Mouse (Mus musculus): Measurements from ENCODE around the gene Gm44502. TPM values are rescaled to one million over a fixed set of nuclear protein-coding genes. Genes with fewer than 3 reads are reported as not detected.

Gm44502 gene
- polyA plus RNA-seq, 1 experiment from 2014 or later, result not detected

DNA sequence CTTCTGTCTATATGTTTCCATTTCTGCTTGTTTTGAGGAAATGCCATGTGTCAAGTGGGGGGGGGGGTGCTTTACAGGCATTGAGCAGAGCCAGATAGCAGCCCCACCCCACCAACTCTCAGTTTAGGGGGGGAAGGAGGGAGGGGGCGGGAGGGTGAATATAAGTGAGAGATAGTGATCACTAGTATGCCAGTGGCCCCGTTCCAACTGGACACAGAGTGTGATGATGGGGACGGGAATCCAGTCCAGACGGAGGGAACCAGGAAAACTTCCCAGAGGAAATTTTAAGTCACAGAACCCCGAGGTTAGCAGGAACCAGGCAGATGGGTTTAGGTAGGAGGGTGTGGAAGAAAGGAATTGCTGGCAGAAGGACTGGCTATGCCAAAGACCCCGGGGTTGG, 26.1 kb upstream of the Gm44502 start:
- no peak for ATAC-seq (ENCODE audit: low FRiP score, low TSS enrichment)
- Histone ChIP-seq H3K9me3 (ENCODE audit: low read length) (no peaks in the 10 kb centered on the region), H3K27me3 (ENCODE audit: insufficient read depth, low read length) (peaks cover 20% of the 10 kb centered on the region), H3K4me2 (replicated peaks; ENCODE audit: low read depth, low read length) (no peak overlapping the region), H3K4me3 (ENCODE audit: low read length) (no peak overlapping the region), H3K36me3 (ENCODE audit: insufficient read depth, low read length) (no peaks in the 10 kb centered on the region), H3K4me1 (ENCODE audit: insufficient read depth, low read length) (peaks cover 13% of the 10 kb centered on the region), H3K9ac (replicated peaks; ENCODE audit: low read length) (no peak overlapping the region), H3K27ac (ENCODE audit: low read length) (no peak overlapping the region)
- WGBS, result 68% methylated on average over 6 of the region's 6 CpGs

DNA sequence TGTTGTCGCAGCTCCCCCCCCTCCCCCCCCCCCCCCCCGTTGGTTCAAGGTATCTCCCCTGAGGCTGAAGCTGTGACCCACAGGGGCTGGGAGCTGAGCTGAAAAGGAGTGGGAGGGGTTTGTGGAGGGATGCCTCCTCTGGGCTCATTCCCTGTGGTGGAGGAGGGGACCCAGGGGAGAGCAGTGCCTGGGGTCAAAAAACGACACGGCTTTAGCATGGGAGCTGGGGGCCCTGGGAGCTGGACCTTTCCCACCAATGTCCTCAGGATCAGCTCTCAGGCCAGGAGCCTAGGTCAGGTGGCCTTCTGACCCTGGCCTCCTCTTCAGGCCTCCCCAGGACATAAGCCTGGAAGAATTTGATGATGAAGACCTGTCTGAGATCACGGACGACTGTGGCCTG, 25.4 kb upstream of the Gm44502 start:
- no peak for ATAC-seq (ENCODE audit: low FRiP score, low TSS enrichment)

DNA sequence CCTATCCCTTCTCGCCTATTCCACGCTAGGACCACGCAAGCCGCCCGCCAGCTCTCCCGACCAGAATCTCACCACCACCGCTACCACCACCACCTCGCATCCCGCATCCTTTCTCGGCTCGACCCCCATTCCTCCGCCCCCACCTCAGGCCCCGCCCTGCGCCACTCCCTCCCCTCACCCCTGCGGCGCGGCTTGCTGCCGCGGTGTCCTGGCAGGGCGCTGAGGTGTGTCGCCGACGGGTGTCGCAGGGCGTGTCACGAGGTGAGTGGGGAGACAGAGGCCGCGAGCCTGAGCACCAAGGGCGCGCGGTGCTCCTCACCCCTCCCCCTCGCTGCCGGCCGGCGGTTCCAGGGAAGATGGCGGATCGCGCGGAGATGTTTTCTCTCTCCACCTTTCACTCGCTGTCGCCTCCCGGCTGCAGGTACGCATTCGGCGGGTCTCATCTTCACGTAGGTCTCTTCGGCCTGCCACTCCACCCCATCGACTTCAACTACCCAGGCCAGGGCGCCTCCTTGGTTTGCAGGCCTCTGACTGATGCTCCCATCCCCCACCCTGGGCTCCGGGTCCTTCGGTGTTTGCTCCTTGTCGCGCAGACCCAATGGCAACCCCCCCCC, 24.5 kb upstream of the Gm44502 start, which contains the start of gene Mapk8ip2:
Gene Mapk8ip2, plus strand, starts transcription at position 49 of the 614 bp plus-strand sequence.
- Histone ChIP-seq H3K9ac (replicated peaks; ENCODE audit: low read length) (peak within 1 kb of the TSS; percentile 16; the same call in 1 of the 2 replicates), H3K4me2 (replicated peaks; ENCODE audit: low read depth, low read length) (peak within 1 kb of the TSS; percentile 89), H3K4me3 (ENCODE audit: low read length) (peak within 1 kb of the TSS; percentile 52), H3K36me3 (ENCODE audit: insufficient read depth, low read length) (no peaks in the 10 kb centered on the region), H3K4me1 (ENCODE audit: insufficient read depth, low read length) (peaks cover 13% of the 10 kb centered on the region), H3K9me3 (ENCODE audit: low read length) (no peaks in the 10 kb centered on the region), H3K27ac (ENCODE audit: low read length) (no peak within 1 kb of the TSS), H3K27me3 (ENCODE audit: insufficient read depth, low read length) (peaks cover 20% of the 10 kb centered on the region)
- ATAC-seq (ENCODE audit: low FRiP score, low TSS enrichment), result peak; percentile 65
- under 1% methylated on average over 51 of the region's 53 CpGs for WGBS

More for the DNA sequence above, 25.4 kb upstream of the Gm44502 start:
- no peak overlapping the region for H3K27ac ChIP-seq (ENCODE audit: low read length)
- peaks cover 13% of the 10 kb centered on the region for H3K4me1 ChIP-seq (ENCODE audit: insufficient read depth, low read length)
- H3K9ac ChIP-seq (replicated peaks; ENCODE audit: low read length), result no peak overlapping the region
- no peaks in the 10 kb centered on the region for H3K36me3 ChIP-seq (ENCODE audit: insufficient read depth, low read length)
- no peak overlapping the region for H3K4me2 ChIP-seq (replicated peaks; ENCODE audit: low read depth, low read length)
- peaks cover 20% of the 10 kb centered on the region for H3K27me3 ChIP-seq (ENCODE audit: insufficient read depth, low read length)
- WGBS, result 19% methylated on average over 5 of the region's 6 CpGs
- no peaks in the 10 kb centered on the region for H3K9me3 ChIP-seq (ENCODE audit: low read length)
- H3K4me3 ChIP-seq (ENCODE audit: low read length), result no peak overlapping the region

DNA sequence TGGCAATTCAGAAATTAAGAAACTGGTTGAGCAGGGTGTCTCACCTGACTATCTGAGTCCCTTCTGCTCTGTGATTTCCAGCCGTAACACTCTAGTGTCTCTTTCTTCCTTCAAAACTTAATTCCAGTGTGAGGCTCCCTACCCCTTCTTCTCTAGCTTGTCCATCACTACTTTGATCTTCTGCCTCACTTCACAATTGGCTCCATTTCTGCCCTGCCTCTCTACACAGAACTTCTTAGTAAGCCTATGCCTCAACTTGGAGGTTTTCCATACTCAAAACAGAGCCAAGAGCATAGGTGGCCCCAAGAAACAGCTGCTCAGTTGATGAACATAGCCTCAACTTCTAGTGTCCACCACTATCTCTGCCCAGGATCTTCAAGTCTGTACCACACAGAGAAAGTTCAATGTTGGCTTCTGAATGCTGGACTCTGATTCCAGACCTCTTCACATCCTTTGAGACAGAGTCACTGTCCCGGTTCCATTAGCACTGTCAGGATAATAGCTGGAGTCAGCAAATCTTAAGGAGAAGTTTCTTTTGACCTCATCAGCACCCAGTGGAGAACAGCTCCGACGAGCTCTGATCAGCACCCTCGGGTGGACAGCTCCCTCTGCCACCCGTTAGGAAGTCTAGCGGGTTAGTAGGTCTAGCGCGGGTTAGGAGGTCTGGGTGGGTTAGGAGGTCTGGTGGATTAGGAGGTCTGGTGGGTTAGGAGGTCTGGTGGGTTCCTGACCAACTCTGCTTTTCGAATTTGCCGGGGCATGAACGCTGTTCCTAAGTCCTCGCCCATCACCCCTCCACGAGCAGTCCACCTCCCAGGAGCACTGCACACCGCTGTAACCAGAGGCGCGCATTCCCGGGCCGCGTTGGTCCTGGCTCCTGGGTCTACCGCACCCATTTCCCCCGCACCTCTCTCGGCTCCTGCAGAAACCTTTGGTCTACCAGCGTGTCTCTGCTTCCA, 23.7 kb upstream of the Gm44502 start:
- peak; percentile 75 for ATAC-seq (ENCODE audit: low FRiP score, low TSS enrichment)
- H3K27me3 ChIP-seq (ENCODE audit: insufficient read depth, low read length), result peaks cover 20% of the 10 kb centered on the region
- H3K4me1 ChIP-seq (ENCODE audit: insufficient read depth, low read length), result peaks cover 13% of the 10 kb centered on the region
- peak overlapping the region; percentile 89 for H3K4me2 ChIP-seq (replicated peaks; ENCODE audit: low read depth, low read length)
- H3K4me3 ChIP-seq (ENCODE audit: low read length), result peak overlapping the region; percentile 52
- H3K27ac ChIP-seq (ENCODE audit: low read length), result no peak overlapping the region
- H3K9ac ChIP-seq (replicated peaks; ENCODE audit: low read length), result no peak overlapping the region
- H3K9me3 ChIP-seq (ENCODE audit: low read length), result no peaks in the 10 kb centered on the region
- no peaks in the 10 kb centered on the region for H3K36me3 ChIP-seq (ENCODE audit: insufficient read depth, low read length)
- 4% methylated on average over 24 of the region's 24 CpGs for WGBS

DNA sequence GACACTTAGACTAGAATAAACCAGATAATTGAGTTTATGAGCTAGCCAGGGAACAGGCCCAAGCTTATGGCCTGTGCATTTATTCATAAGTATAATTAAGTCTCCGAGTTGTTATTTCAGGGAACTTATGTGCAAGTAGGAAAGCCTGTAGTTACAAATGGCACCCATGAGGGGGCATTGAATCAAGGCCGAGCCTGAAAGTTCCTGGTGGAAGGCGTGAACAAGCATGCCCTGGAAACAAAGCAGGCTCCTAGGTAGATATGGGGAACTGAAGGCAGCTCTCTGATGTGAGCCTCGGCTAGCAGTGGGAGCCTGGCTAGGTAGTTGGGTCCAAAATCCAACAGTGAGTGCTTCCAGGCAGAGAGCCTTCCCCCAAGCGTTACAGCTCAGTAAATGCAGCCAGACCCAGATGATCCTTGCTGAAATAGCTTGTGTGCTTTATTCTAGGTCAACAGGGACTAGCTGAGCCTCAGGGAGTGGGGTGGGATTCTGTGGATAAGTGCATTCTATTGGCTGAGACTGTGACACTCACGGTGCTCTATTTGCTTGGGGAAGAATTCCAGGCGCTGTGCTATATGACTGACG, 13.1 kb upstream of the Gm44502 start:
- no peak overlapping the region for H3K9ac ChIP-seq (replicated peaks; ENCODE audit: low read length)
- H3K27me3 ChIP-seq (ENCODE audit: insufficient read depth, low read length), result no peaks in the 10 kb centered on the region
- no peaks in the 10 kb centered on the region for H3K36me3 ChIP-seq (ENCODE audit: insufficient read depth, low read length)
- no peak overlapping the region for H3K4me2 ChIP-seq (replicated peaks; ENCODE audit: low read depth, low read length)
- no peaks in the 10 kb centered on the region for H3K4me1 ChIP-seq (ENCODE audit: insufficient read depth, low read length)
- no peak for ATAC-seq (ENCODE audit: low FRiP score, low TSS enrichment)
- 41% methylated on average over 8 of the region's 8 CpGs for WGBS
- no peak overlapping the region for H3K27ac ChIP-seq (ENCODE audit: low read length)
- no peaks in the 10 kb centered on the region for H3K9me3 ChIP-seq (ENCODE audit: low read length)
- H3K4me3 ChIP-seq (ENCODE audit: low read length), result no peak overlapping the region

DNA sequence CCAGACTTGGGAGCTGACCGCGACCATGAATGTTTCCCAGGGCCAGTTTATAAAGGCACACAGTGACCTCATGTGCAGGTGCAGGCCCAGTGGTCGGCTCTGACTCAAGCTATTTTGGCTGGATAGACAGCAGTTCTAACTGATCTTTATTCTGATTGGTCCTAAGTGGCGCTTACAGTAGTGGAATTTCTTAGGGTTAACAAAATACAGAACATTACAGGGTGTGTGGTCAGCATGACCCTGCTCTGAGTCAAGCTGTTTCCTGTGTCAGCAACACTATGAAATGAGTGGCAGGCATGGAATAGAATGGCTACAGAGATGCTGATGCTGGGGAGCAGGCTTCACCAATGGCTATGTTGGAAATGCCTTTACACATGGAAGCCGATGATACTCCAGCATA, 6.4 kb upstream of the Gm44502 start:
- no peak for ATAC-seq (ENCODE audit: low FRiP score, low TSS enrichment)
- H3K27ac ChIP-seq (ENCODE audit: low read length), result no peak overlapping the region
- H3K36me3 ChIP-seq (ENCODE audit: insufficient read depth, low read length), result no peaks in the 10 kb centered on the region
- WGBS, result 82% methylated on average over 5 of the region's 5 CpGs
- no peaks in the 10 kb centered on the region for H3K4me1 ChIP-seq (ENCODE audit: insufficient read depth, low read length)
- no peaks in the 10 kb centered on the region for H3K27me3 ChIP-seq (ENCODE audit: insufficient read depth, low read length)
- no peaks in the 10 kb centered on the region for H3K9me3 ChIP-seq (ENCODE audit: low read length)
- H3K9ac ChIP-seq (replicated peaks; ENCODE audit: low read length), result no peak overlapping the region
- H3K4me2 ChIP-seq (replicated peaks; ENCODE audit: low read depth, low read length), result no peak overlapping the region
- H3K4me3 ChIP-seq (ENCODE audit: low read length), result no peak overlapping the region

DNA sequence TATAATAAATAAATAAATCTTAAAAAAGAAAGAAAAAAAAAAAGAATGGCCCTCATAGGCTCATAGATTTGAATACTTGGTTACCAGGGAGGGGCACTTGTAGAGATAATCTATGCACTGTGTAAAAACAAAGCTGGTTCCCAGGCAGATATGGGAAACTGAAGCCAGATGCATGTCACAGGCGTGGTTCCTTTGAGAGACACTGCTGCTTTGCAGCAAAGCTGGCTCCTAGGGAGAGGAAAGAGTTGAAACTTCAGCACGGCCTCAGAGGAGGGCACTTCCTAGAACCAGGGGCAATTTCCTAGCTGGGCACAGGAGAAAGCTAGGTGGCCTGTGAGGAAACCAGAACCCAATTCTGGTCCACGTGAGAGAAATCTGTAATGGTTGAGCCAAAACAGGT, 4.6 kb upstream of the Gm44502 start:
- no peaks in the 10 kb centered on the region for H3K27me3 ChIP-seq (ENCODE audit: insufficient read depth, low read length)
- no peak overlapping the region for H3K9ac ChIP-seq (replicated peaks; ENCODE audit: low read length)
- no peak for ATAC-seq (ENCODE audit: low FRiP score, low TSS enrichment)
- H3K4me1 ChIP-seq (ENCODE audit: insufficient read depth, low read length), result peaks cover 5% of the 10 kb centered on the region; the same call in 1 of the 2 replicates
- 71% methylated on average over 3 of the region's 3 CpGs for WGBS
- no peak overlapping the region for H3K27ac ChIP-seq (ENCODE audit: low read length)
- H3K9me3 ChIP-seq (ENCODE audit: low read length), result no peaks in the 10 kb centered on the region
- no peaks in the 10 kb centered on the region for H3K36me3 ChIP-seq (ENCODE audit: insufficient read depth, low read length)
- H3K4me3 ChIP-seq (ENCODE audit: low read length), result no peak overlapping the region
- H3K4me2 ChIP-seq (replicated peaks; ENCODE audit: low read depth, low read length), result no peak overlapping the region

DNA sequence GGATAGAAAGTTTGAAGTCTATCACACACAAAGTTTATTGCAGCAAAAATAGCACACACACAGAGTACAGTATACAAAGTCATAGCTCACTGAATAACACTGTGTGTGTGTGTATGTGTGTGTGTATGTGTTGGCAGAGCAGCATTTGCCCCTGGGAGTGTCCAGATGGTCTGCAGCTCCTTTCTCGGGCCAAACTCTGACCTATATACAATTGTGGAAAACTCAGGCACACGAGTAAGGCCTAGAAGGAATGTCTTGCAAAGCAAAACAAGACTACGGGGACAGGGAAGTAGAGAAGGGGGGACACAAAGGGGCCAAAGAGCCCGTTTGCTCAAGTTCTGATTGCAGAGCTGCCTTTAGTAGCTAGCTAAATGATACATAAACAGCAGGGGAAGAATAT, 3.5 kb upstream of the Gm44502 start:
- no peak for ATAC-seq (ENCODE audit: low FRiP score, low TSS enrichment)
- Histone ChIP-seq H3K27me3 (ENCODE audit: insufficient read depth, low read length) (no peaks in the 10 kb centered on the region), H3K9ac (replicated peaks; ENCODE audit: low read length) (no peak overlapping the region), H3K27ac (ENCODE audit: low read length) (no peak overlapping the region), H3K36me3 (ENCODE audit: insufficient read depth, low read length) (no peaks in the 10 kb centered on the region), H3K4me1 (ENCODE audit: insufficient read depth, low read length) (peaks cover 9% of the 10 kb centered on the region), H3K4me2 (replicated peaks; ENCODE audit: low read depth, low read length) (no peak overlapping the region), H3K4me3 (ENCODE audit: low read length) (no peak overlapping the region), H3K9me3 (ENCODE audit: low read length) (no peaks in the 10 kb centered on the region)
- 87% methylated on average over 4 of the region's 4 CpGs for WGBS

DNA sequence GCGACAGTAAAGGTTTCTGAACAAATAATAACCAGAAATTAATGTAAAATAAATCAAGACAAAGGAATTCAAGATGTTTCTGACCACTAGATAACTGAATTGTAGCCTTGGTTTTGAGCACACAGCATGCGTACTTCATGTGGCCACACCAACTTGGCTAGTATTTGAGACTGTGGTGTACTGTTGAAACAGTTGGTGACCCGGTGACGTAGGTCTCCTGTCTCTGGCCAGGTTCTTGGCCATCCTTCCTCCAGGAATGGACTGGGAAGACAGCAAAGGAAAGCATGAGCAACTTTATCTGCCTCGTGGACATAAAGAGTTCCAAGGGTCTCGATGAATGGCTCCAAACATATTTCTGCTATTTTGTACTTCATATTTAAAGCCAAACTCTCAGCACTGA, 2.3 kb upstream of the Gm44502 start:
- H3K9ac ChIP-seq (replicated peaks; ENCODE audit: low read length), result no peak overlapping the region
- H3K4me2 ChIP-seq (replicated peaks; ENCODE audit: low read depth, low read length), result no peak overlapping the region
- H3K36me3 ChIP-seq (ENCODE audit: insufficient read depth, low read length), result peaks cover 5% of the 10 kb centered on the region; the same call in 1 of the 2 replicates
- H3K27ac ChIP-seq (ENCODE audit: low read length), result no peak overlapping the region
- no peaks in the 10 kb centered on the region for H3K9me3 ChIP-seq (ENCODE audit: low read length)
- H3K4me3 ChIP-seq (ENCODE audit: low read length), result no peak overlapping the region
- H3K27me3 ChIP-seq (ENCODE audit: insufficient read depth, low read length), result no peaks in the 10 kb centered on the region
- ATAC-seq (ENCODE audit: low FRiP score, low TSS enrichment), result no peak
- H3K4me1 ChIP-seq (ENCODE audit: insufficient read depth, low read length), result peaks cover 9% of the 10 kb centered on the region
- 94% methylated on average over 6 of the region's 6 CpGs for WGBS
